Mouse (Mus musculus): ENCODE measurements at regions not wholly inside any gene's neighbourhood (a gene's known extent, or its start where the extent isn't known, plus 50 kb on each side); places are given as distances from the start of the nearest gene placed in this dataset.

DNA sequence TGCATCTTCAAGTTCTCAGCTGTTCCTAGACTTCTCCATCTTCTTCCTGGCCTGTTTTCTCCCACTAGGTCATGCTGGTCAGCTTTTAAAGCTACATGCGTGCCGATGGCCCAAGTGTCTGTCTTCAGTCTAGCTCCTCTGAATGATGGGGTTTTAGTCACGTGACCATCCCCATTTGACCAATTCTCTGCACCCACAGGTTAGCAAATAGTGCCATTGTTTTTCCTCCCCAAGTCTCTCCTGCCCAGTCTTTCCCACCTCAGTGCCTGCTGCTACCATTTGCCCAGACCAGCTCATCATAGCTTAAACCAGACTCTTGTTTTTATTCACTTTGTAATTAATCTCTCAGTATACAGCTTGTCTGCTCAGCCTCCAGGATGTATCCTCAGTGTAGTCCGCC is 62.3 kb downstream of the Zfp706 start:
- no peak for DNase-seq

DNA sequence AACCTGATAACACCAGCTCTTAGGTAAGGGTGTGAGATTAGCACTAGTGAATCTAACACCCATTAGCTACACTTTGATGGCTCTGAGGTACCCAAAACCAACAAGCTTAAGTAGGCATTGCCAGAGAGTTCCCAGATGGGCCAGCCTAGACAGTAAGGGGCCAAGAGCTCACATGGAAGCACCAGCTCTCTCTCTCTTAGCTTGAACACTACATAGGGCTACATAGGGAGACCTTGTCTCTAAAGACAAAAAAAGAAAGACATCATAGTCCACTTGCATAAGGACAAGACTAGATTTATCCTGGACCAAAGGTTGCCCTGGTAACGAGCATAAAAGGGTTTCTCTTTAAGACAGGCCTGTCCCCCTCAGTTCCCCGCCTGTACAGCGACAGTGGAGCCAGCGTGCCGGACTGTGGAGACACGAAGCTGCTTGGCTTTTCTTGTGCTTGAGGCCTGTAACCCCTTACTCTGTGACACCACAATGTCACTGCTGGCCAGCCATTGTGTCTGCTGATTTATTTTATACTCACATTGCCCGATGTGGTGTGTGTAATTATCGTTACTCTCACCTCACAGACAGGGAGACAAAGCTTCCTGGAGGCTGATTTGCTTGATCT is 62.9 kb downstream of the Zfp706 start:
- no peak for DNase-seq

DNA sequence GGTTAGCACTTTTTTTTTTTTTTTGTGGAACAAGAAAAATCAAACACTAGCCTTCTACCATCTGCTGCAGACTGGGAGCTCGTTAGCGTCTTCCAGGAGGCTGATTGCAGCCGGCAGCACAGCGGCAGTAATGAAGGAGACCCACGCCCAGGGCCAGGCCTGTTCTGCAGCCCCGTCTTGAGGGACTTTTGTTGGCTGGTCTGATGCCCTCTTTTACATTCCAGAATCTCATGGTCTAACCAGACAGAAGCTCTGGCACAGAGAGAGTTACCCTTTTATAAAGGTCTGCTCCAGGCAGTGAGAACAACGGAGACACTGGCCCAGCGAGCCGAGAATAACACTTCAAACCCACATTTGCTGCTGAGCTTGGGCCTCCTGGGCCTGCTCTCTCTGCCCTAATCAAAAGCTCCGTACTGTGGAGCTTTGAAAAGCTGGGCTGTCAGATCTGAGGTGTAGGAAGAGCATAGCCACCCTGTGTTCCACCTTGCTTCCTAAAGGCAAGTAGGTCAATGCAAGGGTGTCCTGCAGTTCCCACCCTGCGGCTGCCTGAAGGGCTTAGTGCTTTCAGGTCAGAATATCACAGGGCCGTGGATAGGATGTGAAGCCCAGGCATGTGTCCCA is 64.0 kb downstream of the Zfp706 start:
- DNase-seq, result no peak

- no peak for DNase-seq
These were observed 65.3 kb downstream of the Zfp706 start for GRCm38 (mm10) chr15:36942261-36942660.

- no peak for DNase-seq
These were observed 65.8 kb downstream of the Zfp706 start for GRCm38 (mm10) chr15:36941741-36942140.

DNA sequence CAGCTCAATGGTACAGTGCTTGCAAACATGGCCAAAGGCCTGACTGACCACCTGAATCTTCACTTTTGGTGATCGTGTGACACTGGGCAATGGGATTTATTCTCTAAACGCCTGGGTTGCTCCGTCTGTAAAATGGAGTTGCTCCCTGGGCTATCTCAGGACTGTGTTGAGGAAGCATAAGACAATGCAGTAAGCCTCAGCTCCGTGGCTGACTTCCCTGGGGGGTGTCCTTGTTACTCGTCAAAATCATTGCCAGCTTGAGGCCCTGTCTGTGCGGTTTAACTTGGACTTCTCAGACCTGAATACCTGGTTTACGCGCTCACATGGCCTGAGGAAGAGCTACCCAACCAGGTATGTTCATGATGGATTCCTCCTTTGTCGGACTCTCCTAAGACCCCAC is 68.0 kb downstream of the Zfp706 start:
- DNase-seq, result no peak

- DNase-seq, result no peak
These were observed 68.4 kb downstream of the Zfp706 start for GRCm38 (mm10) chr15:36939153-36939552.

DNA sequence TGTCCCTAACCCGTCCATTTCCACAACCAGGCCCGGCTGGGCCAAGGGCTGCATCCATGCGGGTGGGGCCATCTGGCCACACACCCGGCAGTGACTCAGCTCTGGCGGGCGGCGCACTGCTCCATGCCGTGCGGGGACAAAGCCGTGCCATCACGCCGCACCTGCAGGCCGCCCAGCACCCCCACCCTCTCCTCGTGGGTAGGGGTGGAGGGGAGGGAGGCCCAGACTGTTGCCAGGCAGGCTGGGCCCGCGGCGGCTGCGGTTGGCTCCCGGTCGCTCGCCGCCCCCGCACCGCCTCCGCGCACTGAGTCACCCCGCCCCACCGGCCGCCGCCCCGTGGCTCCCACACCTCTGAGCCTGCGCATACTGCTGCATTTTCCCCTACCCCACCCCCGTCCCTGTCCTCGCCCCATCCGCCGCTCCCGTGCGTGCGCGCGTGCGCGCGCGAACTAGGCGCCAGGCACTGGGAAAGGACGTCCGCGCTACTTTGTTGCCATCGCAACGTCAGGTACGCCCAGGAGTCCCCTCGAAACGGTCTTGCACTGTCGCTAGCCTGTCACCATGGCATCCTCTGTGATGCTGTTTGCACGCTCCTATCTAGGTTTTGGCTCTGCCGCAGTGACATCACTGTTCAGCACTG is 68.9 kb downstream of the Zfp706 start:
- DNase-seq, result peak; percentile 91

DNA sequence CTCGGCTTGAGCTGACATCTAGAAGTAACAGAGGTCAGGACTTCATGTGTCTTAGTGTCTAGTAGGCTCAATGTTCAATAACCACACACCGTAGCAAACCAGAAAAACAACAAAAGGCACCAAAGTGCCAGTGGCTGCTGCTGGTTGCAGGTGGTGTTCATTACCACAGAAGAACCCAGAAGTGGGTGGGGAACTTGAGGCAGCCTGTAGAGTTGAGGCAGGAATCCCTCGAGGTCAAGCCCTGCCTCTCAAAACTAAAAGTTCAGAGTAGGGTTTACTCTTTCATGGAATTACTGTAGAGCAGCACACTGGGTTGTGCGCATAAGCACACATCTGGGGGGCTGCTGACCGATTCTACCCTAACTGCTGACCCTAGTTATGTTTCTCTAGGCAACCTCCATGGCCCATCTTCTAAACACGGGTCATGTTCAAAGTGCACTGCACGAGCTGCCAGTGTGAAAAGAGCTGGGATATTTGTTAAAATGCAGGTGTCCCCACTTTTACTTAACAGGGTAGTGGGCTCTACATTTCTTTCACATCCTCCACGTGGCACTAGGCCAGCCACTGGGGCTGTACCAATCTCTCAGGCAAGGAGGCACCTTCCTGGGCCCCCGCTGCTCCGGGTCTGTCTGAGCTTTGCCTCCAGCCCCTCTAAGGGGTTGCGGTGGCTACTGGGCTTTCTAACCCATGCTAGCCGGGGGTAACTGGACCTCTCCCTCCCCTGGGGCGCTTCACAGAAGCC is 69.6 kb downstream of the Zfp706 start:
- DNase-seq, result peak; percentile 61

GRCm38 (mm10) chr15:36937067-36937657 is 70.4 kb downstream of the Zfp706 start:
- no peak for DNase-seq

GRCm38 (mm10) chr15:36934801-36935200 is 72.8 kb downstream of the Zfp706 start:
- DNase-seq, result no peak

- peak; percentile 55 for DNase-seq
These were observed 74.0 kb downstream of the Zfp706 start for GRCm38 (mm10) chr15:36933581-36933991.

- DNase-seq, result no peak
These were observed 76.1 kb downstream of the Zfp706 start for GRCm38 (mm10) chr15:36931460-36931859.

DNA sequence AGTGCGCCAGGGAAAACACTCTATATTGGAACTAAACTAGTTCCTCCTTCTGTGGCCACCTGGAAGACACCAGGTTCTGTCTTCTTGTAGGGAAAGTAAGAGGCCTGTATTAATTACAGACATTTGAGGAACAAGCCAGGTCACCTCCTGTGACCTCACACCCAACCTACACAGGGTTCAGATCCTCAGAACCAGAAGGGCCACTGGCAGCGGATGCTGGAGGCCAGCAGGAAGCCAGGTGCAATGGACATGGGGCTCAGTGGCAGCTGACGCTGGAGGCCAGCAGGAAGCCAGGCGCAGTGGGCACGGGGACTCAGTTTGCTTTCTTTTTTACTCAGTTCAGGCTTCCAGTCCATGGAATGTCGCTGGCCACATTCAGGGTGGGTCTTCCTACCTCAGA is 77.1 kb downstream of the Zfp706 start:
- DNase-seq, result no peak

DNA sequence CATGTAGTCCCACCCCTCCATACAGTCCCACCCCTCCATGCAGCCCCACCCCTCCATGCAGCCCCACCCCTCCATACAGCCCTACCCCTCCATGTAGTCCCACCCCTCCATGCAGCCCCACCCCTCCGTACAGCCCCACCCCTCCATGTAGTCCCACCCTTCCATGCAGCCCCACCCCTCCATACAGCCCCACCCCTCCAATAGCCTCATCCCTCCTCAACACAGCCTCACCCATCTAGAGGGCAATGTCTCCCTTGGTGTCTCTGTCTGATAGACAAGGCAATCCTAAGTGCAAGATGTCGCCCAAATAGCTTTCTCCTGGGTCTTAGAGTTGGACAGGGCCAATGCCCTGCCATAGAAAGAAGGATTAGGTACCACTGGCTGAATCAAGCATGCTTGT is 77.8 kb downstream of the Zfp706 start:
- DNase-seq, result no peak

DNA sequence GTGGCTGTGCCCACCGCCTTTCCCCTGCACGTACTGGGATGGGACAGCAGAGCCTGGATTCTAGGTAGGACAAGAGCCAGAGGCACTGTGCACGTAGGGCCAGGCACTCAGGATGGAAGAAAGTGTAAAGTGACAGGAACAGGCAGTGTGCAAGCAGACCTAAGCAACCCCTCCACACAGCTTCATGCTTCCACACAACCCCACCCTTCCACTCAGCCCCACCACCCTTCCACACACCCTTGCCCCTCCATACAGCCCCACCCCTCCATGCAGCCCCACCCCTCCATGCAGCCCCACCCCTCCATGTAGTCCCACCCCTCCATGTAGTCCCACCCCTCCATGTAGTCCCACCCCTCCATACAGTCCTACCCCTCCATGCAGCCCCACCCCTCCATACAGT is 78.5 kb downstream of the Zfp706 start:
- DNase-seq, result no peak

DNA sequence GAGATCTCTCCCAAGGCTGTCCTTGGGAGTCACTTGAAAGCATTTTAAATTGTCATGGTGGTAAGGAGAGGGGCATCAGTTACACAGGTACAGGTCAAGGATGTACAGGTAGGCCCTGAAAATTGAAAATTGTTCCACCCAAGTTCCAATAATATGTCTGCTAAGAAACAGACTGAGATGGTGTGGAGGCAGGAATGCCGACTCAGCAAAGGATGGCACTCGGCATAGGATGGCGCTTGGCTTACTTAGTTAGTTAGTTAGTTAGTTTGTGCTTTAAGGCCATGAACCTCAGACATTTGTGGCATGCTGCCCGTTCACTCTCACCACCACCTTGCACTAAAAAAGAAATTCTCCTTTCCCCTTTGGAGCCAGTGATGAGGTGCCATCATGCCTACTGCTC is 78.9 kb downstream of the Zfp706 start:
- no peak for DNase-seq

DNA sequence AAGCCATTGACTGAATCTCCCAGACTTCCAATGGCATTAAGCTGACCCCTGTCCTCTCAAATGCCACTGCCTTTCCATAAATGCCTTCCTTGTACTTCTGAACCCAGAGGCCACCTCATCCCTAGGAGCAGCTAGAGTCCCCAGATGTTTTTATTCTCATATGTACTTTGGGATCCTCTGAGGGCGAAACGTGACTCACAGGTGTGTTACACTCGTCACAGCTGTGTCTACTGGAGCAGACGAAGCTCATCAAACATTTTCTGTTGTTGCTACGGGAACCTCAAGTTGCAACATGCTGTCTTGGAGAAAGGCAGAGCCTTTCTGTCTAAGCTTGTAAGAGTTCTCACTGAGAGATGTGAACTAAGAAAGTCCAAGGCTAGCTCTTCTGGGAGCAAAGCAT is 80.1 kb downstream of the Zfp706 start:
- no peak for DNase-seq

GRCm38 (mm10) chr15:36924171-36924570 is 83.4 kb downstream of the Zfp706 start:
- DNase-seq, result peak; percentile 53

GRCm38 (mm10) chr15:36921384-36921783 is 86.2 kb downstream of the Zfp706 start:
- DNase-seq, result no peak

- DNase-seq, result no peak
These were observed 86.7 kb downstream of the Zfp706 start for GRCm38 (mm10) chr15:36920886-36921285.

- DNase-seq, result no peak
These were observed 87.9 kb downstream of the Zfp706 start for GRCm38 (mm10) chr15:36919704-36920103.

- DNase-seq, result no peak
These were observed 88.4 kb downstream of the Zfp706 start for GRCm38 (mm10) chr15:36919209-36919608.

Data from kidney, adult 9 months (tissue).